Mouse (Mus musculus) embryonic facial prominence, embryonic 12.5 days (tissue): ENCODE data around the gene Sgo2a. TPM values are rescaled to one million over a fixed set of nuclear protein-coding genes. Genes with fewer than 3 reads are reported as not detected.
"Not testable (repeated sequence)": the region's sequence is repeated elsewhere in the genome, so short reads cannot be mapped to it uniquely, and the experiment has no call there.

Experiments
- ATAC-seq: fragments of 200-750 bp; cut with Nextera tagmentation; 2 replicates; pipeline ENCODE4 v1.8.0; 2017; ENCODE audit not compliant: insufficient number of reproducible peaks, insufficient read depth, low FRiP score, low TSS enrichment
- H3K27ac ChIP-seq: fragments of 300-500 bp; sonication (generic); 2 replicates; pipeline ENCODE4 v1.5.1; 2016; ENCODE audit warnings: mild to moderate bottlenecking
- H3K27me3 ChIP-seq: fragments of 300-500 bp; sonication (generic); 2 replicates; pipeline ENCODE4 v1.6.1; 2016; ENCODE audit warnings: mild to moderate bottlenecking, moderate library complexity
- H3K36me3 ChIP-seq: fragments of 300-500 bp; sonication (generic); 2 replicates; pipeline ENCODE4 v1.6.1; 2016; ENCODE audit warnings: mild to moderate bottlenecking
- H3K4me1 ChIP-seq: fragments of 300-500 bp; sonication (generic); 2 replicates; pipeline ENCODE4 v1.6.1; 2016
- H3K4me2 ChIP-seq: fragments of 300-500 bp; sonication (generic); replicated peaks from 2 replicates; pipeline ENCODE4 v1.6.1; 2016; ENCODE audit warnings: mild to moderate bottlenecking, moderate library complexity
- H3K4me3 ChIP-seq: fragments of 300-500 bp; sonication (generic); 2 replicates; pipeline ENCODE4 v1.5.1; 2016; ENCODE audit warnings: mild to moderate bottlenecking
- H3K9ac ChIP-seq: fragments of 300-500 bp; sonication (generic); 2 replicates; pipeline ENCODE4 v1.6.1; 2016; ENCODE audit warnings: mild to moderate bottlenecking, moderate library complexity
- H3K9me3 ChIP-seq: fragments of 300-500 bp; sonication (generic); 2 replicates; pipeline ENCODE4 v1.6.1; 2016; ENCODE audit warnings: mild to moderate bottlenecking, moderate library complexity
- WGBS: fragments of 180-500 bp; shearing (Covaris S2); methylation state at CpG from one replicate; pipeline ENCODE4 v1.1.7; 2016; 5-methylcytosine and 5-hydroxymethylcytosine counted together
- polyA plus RNA-seq: library from polyadenylated mRNA; unstranded; fragments of >200 nt; fragmentation: Nextera tagmentation; extraction: Ambion mirVana; gene quantifications from 2 replicates; pipeline ENCODE4 v1.2.1, GENCODE M21; 2016

Sgo2a gene
- polyA plus RNA-seq, 1 experiment from 2014 or later = 24.2 TPM

GRCm38 (mm10) chr1:57976860-57977259 lies 18.9 kb upstream of the Sgo2a start:
- Histone ChIP-seq H3K4me3 (no peak overlapping the region), H3K27me3 (no peaks in the 10 kb centered on the region), H3K4me2 (no peak overlapping the region), H3K9ac (no peak overlapping the region), H3K27ac (no peak overlapping the region), H3K36me3 (no peaks in the 10 kb centered on the region), H3K4me1 (no peaks in the 10 kb centered on the region), H3K9me3 (no peaks in the 10 kb centered on the region)
- WGBS = 92% methylated on average over 3 of the region's 3 CpGs
- no peak for ATAC-seq

- Histone ChIP-seq H3K4me3 (no peak overlapping the region), H3K27me3 (no peaks in the 10 kb centered on the region), H3K9ac (no peak overlapping the region), H3K27ac (no peak overlapping the region), H3K36me3 (no peaks in the 10 kb centered on the region), H3K4me2 (no peak overlapping the region), H3K4me1 (no peaks in the 10 kb centered on the region), H3K9me3 (no peaks in the 10 kb centered on the region)
- WGBS = 70% methylated on average over 6 of the region's 6 CpGs
- no peak for ATAC-seq
These were observed 6.6 kb upstream of the Sgo2a start for GRCm38 (mm10) chr1:57989052-57989600.

GRCm38 (mm10) chr1:57991277-57991676 lies 4.5 kb upstream of the Sgo2a start:
- Histone ChIP-seq H3K36me3 (no peaks in the 10 kb centered on the region), H3K4me3 (no peak overlapping the region), H3K4me1 (no peaks in the 10 kb centered on the region), H3K9me3 (no peaks in the 10 kb centered on the region), H3K9ac (no peak overlapping the region), H3K27ac (no peak overlapping the region), H3K27me3 (no peaks in the 10 kb centered on the region), H3K4me2 (no peak overlapping the region)
- WGBS = 75% methylated on average over 2 of the region's 2 CpGs
- ATAC-seq = no peak

- Histone ChIP-seq H3K9ac (peak overlapping the region; percentile 67), H3K27ac (peak overlapping the region; percentile 75), H3K36me3 (no peaks in the 10 kb centered on the region), H3K9me3 (no peaks in the 10 kb centered on the region), H3K4me2 (peak overlapping the region; percentile 75), H3K4me1 (peaks cover 14% of the 10 kb centered on the region), H3K27me3 (no peaks in the 10 kb centered on the region), H3K4me3 (peak overlapping the region; percentile 83)
- peak; percentile 66 for ATAC-seq
- WGBS = under 1% methylated on average over 29 of the region's 29 CpGs
These were observed 403 bp downstream of the Sgo2a start for GRCm38 (mm10) chr1:57996133-57996615.

GRCm38 (mm10) chr1:57998146-57998545 lies 2.4 kb downstream of the Sgo2a start:
- WGBS = 89% methylated on average over 3 of the region's 3 CpGs
- H3K9me3 ChIP-seq = no peaks in the 10 kb centered on the region
- no peak for ATAC-seq

GRCm38 (mm10) chr1:58006388-58006787 lies 10.6 kb downstream of the Sgo2a start:
- H3K4me3 ChIP-seq, H3K4me1 ChIP-seq, H3K27ac ChIP-seq, H3K9ac ChIP-seq, H3K27me3 ChIP-seq, H3K9me3 ChIP-seq, H3K4me2 ChIP-seq, ATAC-seq: not testable (repeated sequence)
- H3K36me3 ChIP-seq = peaks cover 24% of the 10 kb centered on the region
- WGBS = 93% methylated on average over 7 of the region's 7 CpGs

More at GRCm38 (mm10) chr1:57998146-57998545, 2.4 kb downstream of the Sgo2a start:
- Histone ChIP-seq H3K4me2 (no peak overlapping the region), H3K27ac (no peak overlapping the region), H3K4me3 (no peak overlapping the region), H3K36me3 (peaks cover 4% of the 10 kb centered on the region; the same call in 1 of the 2 replicates), H3K9ac (no peak overlapping the region), H3K4me1 (peaks cover 14% of the 10 kb centered on the region), H3K27me3 (no peaks in the 10 kb centered on the region)

- no peaks in the 10 kb centered on the region for H3K27me3 ChIP-seq
- H3K9ac ChIP-seq = no peak within 1 kb of the TSS
- ATAC-seq = no peak
- no peaks in the 10 kb centered on the region for H3K4me1 ChIP-seq
- no peak within 1 kb of the TSS for H3K4me3 ChIP-seq
- H3K9me3 ChIP-seq = no peaks in the 10 kb centered on the region
- 92% methylated on average over 7 of the region's 7 CpGs for WGBS
- H3K27ac ChIP-seq = no peak within 1 kb of the TSS
- H3K36me3 ChIP-seq = peaks cover 54% of the 10 kb centered on the region
- no peak within 1 kb of the TSS for H3K4me2 ChIP-seq
These were observed 23.1 kb downstream of the Sgo2a start, which contains the start of gene Kctd18 for GRCm38 (mm10) chr1:58018856-58019255. Gene Kctd18 (minus strand): TSS chr1:58018956.

GRCm38 (mm10) chr1:58027707-58028106 lies 31.9 kb downstream of the Sgo2a start:
- Histone ChIP-seq H3K4me3 (no peak overlapping the region), H3K27ac (no peak overlapping the region)
- WGBS = 83% methylated on average over 7 of the region's 7 CpGs

GRCm38 (mm10) chr1:58029636-58030117 lies 33.9 kb downstream of the Sgo2a start, which contains the start of gene Aox1:
Gene Aox1 (plus strand): TSS chr1:58029931.
- 11% methylated on average over 12 of the region's 12 CpGs for WGBS
- H3K4me1 ChIP-seq = peaks cover 11% of the 10 kb centered on the region; the same call in 1 of the 2 replicates
- H3K9me3 ChIP-seq = no peaks in the 10 kb centered on the region
- H3K36me3 ChIP-seq = 0 out of 2 replicates have a peak, but pooled peaks cover under 1% of the 10 kb centered on the region
- peak within 1 kb of the TSS; percentile 40 for H3K4me2 ChIP-seq
- H3K9ac ChIP-seq = no peak within 1 kb of the TSS
- H3K4me3 ChIP-seq = peak within 1 kb of the TSS; percentile 16; the same call in 1 of the 2 replicates
- ATAC-seq = no peak
- H3K27ac ChIP-seq = no peak within 1 kb of the TSS
- no peaks in the 10 kb centered on the region for H3K27me3 ChIP-seq

More at GRCm38 (mm10) chr1:58027707-58028106, 31.9 kb downstream of the Sgo2a start:
- no peak for ATAC-seq
- Histone ChIP-seq H3K9ac (no peak overlapping the region), H3K9me3 (no peaks in the 10 kb centered on the region), H3K27me3 (no peaks in the 10 kb centered on the region), H3K4me2 (no peak overlapping the region), H3K4me1 (peaks cover 11% of the 10 kb centered on the region; the same call in 1 of the 2 replicates), H3K36me3 (peaks cover 9% of the 10 kb centered on the region)

- no peaks in the 10 kb centered on the region for H3K9me3 ChIP-seq
- no peak for ATAC-seq
- H3K9ac ChIP-seq = no peak overlapping the region
- H3K4me2 ChIP-seq = peak overlapping the region; percentile 40
- no peaks in the 10 kb centered on the region for H3K36me3 ChIP-seq
- peaks cover 11% of the 10 kb centered on the region; the same call in 1 of the 2 replicates for H3K4me1 ChIP-seq
- no peaks in the 10 kb centered on the region for H3K27me3 ChIP-seq
- H3K4me3 ChIP-seq = peak overlapping the region; percentile 16; the same call in 1 of the 2 replicates
- H3K27ac ChIP-seq = no peak overlapping the region
- WGBS = 21% methylated on average over 13 of the region's 13 CpGs
These were observed 34.5 kb downstream of the Sgo2a start for GRCm38 (mm10) chr1:58030156-58030871.

GRCm38 (mm10) chr1:58031160-58031769 lies 35.5 kb downstream of the Sgo2a start:
- Histone ChIP-seq H3K27ac (no peak overlapping the region), H3K9me3 (no peaks in the 10 kb centered on the region), H3K4me2 (no peak overlapping the region), H3K4me1 (peaks cover 11% of the 10 kb centered on the region; the same call in 1 of the 2 replicates), H3K27me3 (no peaks in the 10 kb centered on the region), H3K4me3 (no peak overlapping the region), H3K9ac (no peak overlapping the region), H3K36me3 (no peaks in the 10 kb centered on the region)
- no peak for ATAC-seq
- 60% methylated on average over 10 of the region's 10 CpGs for WGBS
